Mouse (Mus musculus) Muller cell, postnatal 12 days (primary cell): ENCODE measurements around the gene Trp53i13.
"Not testable (repeated sequence)": the region's sequence is repeated elsewhere in the genome, so short reads cannot be mapped to it uniquely, and the experiment has no call there.

Source experiments
- DNase-seq: peaks from one replicate; pipeline ENCODE4 v3.0.0-alpha.2; 2015; ENCODE audit errors: inconsistent ontology term

Trp53i13 gene

GRCm38 (mm10) chr11:77515637-77516552 lies at the start of gene Trp53i13:
TSS of gene Trp53i13 (minus strand) at chr11:77515980.
- DNase-seq = no peak

- no peak for DNase-seq
These were observed 29.5 kb upstream of the Trp53i13 start for GRCm38 (mm10) chr11:77545261-77545660.

- no peak for DNase-seq
These were observed 16.5 kb upstream of the Trp53i13 start for GRCm38 (mm10) chr11:77532202-77532846.

GRCm38 (mm10) chr11:77530862-77531261 lies 15.1 kb upstream of the Trp53i13 start:
- DNase-seq = no peak

GRCm38 (mm10) chr11:77529644-77530043 lies 13.9 kb upstream of the Trp53i13 start:
- DNase-seq = no peak

GRCm38 (mm10) chr11:77528420-77528819 lies 12.6 kb upstream of the Trp53i13 start:
- DNase-seq = not testable (repeated sequence)

- no peak for DNase-seq
These were observed 10.2 kb upstream of the Trp53i13 start for GRCm38 (mm10) chr11:77525804-77526486.

GRCm38 (mm10) chr11:77520601-77521529 lies 5.1 kb upstream of the Trp53i13 start:
- peak; percentile 46 for DNase-seq

- no peak for DNase-seq
These were observed 3.3 kb upstream of the Trp53i13 start, which contains the start of gene Gm10392 for GRCm38 (mm10) chr11:77519043-77519442. TSS of gene Gm10392 (minus strand) at chr11:77519198.

GRCm38 (mm10) chr11:77518051-77518798 lies 2.4 kb upstream of the Trp53i13 start:
- no peak for DNase-seq

GRCm38 (mm10) chr11:77516553-77517425 lies 1.0 kb upstream of the Trp53i13 start:
- no peak for DNase-seq

GRCm38 (mm10) chr11:77514832-77515636 lies 746 bp downstream of the Trp53i13 start, which contains the start of gene Abhd15:
TSS of gene Abhd15 (plus strand) at chr11:77515121.
- DNase-seq = peak; percentile 97

- DNase-seq = no peak
These were observed 1.4 kb downstream of the Trp53i13 start for GRCm38 (mm10) chr11:77514281-77514831.

- DNase-seq = no peak
These were observed 2.0 kb downstream of the Trp53i13 start for GRCm38 (mm10) chr11:77513811-77514170.

- peak; percentile 96 for DNase-seq
These were observed 2.6 kb downstream of the Trp53i13 start for GRCm38 (mm10) chr11:77512891-77513810.

- no peak for DNase-seq
These were observed 4.4 kb downstream of the Trp53i13 start for GRCm38 (mm10) chr11:77511336-77511735.
